Mouse (Mus musculus) megakaryocyte progenitor cell, adult 5-6 weeks (primary cell): ENCODE results near the gene Olfr1233. TPM values are rescaled to one million over a fixed set of nuclear protein-coding genes. Genes with fewer than 3 reads are reported as not detected.

ENCODE experiments used
- ATAC-seq: replicated peaks from 2 replicates; pipeline ENCODE4 v1.8.0; 2016; ENCODE audit warnings: mild to moderate bottlenecking, moderate TSS enrichment, inconsistent platforms; ENCODE audit not compliant: poor library complexity
- total RNA-seq, 2 experiments: library from RNA; stranded (forward) in 1 of 2; stranded (reverse) in 1 of 2; fragments of 157-497, 149-512 nt in 1 of 2; fragments of 200-1000 nt in 1 of 2; gene quantifications; 2 replicates each; pipeline versions ENCODE4 v1.2.3 to v1.2.4; 2015 to 2017

The Olfr1233 gene
- not detected in 2 replicates for total RNA-seq (2015)
- not detected in 2 replicates for total RNA-seq (2017)

GRCm38 (mm10) chr2:89342298-89342697 is at the start of gene Olfr1233:
TSS of gene Olfr1233 (minus strand) at chr2:89342398.
- no peak for ATAC-seq

GRCm38 (mm10) chr2:89364765-89365164 is 22.6 kb upstream of the Olfr1233 start, which contains the start of gene Olfr1234:
TSS of gene Olfr1234 (minus strand) at chr2:89364865.
- no peak for ATAC-seq

GRCm38 (mm10) chr2:89329575-89329974 is 12.6 kb downstream of the Olfr1233 start, which contains the start of gene Olfr1232:
TSS of gene Olfr1232 (minus strand) at chr2:89329675.
- ATAC-seq, result no peak

GRCm38 (mm10) chr2:89306974-89307373 is 35.2 kb downstream of the Olfr1233 start, which contains the start of gene Olfr1231:
TSS of gene Olfr1231 (minus strand) at chr2:89307074.
- ATAC-seq, result no peak

- no peak for ATAC-seq
Measured at GRCm38 (mm10) chr2:89297168-89297567, 45.0 kb downstream of the Olfr1233 start, which contains the start of gene Olfr1230. TSS of gene Olfr1230 (minus strand) at chr2:89297268.

GRCm38 (mm10) chr2:89287914-89288313 is 54.3 kb downstream of the Olfr1233 start, which contains the start of gene Olfr1229:
TSS of gene Olfr1229 (minus strand) at chr2:89288014.
- ATAC-seq, result no peak

Other genes starting within 250 kb of the Olfr1233 start
- not detected in 2 replicates for gene Olfr1220, start 235.6 kb downstream of the Olfr1233 start, total RNA-seq (2015)
- gene Olfr1220, start 235.6 kb downstream of the Olfr1233 start, total RNA-seq (2017), result not detected in 2 replicates
- gene Olfr1221, start 225.1 kb downstream of the Olfr1233 start, total RNA-seq (2015), result not detected in 2 replicates
- not detected in 2 replicates for gene Olfr1221, start 225.1 kb downstream of the Olfr1233 start, total RNA-seq (2017)
- gene Olfr1222, start 209.3 kb downstream of the Olfr1233 start, total RNA-seq (2015), result not detected in 2 replicates
- gene Olfr1222, start 209.3 kb downstream of the Olfr1233 start, total RNA-seq (2017), result not detected in 2 replicates
- not detected in 2 replicates for gene Olfr1223, start 190.8 kb downstream of the Olfr1233 start, total RNA-seq (2015)
- not detected in 2 replicates for gene Olfr1223, start 190.8 kb downstream of the Olfr1233 start, total RNA-seq (2017)
- gene Olfr1224-ps1, start 178.3 kb downstream of the Olfr1233 start, total RNA-seq (2015), result not detected in 2 replicates
- not detected in 2 replicates for gene Olfr1224-ps1, start 178.3 kb downstream of the Olfr1233 start, total RNA-seq (2017)
- not detected in 2 replicates for gene Olfr1225, start 167.7 kb downstream of the Olfr1233 start, total RNA-seq (2015)
- not detected in 2 replicates for gene Olfr1225, start 167.7 kb downstream of the Olfr1233 start, total RNA-seq (2017)
- not detected in 2 replicates for gene Olfr1226, start 142.3 kb downstream of the Olfr1233 start, total RNA-seq (2015)
- not detected in 2 replicates for gene Olfr1226, start 142.3 kb downstream of the Olfr1233 start, total RNA-seq (2017)
- gene Olfr1228, start 88.3 kb downstream of the Olfr1233 start, total RNA-seq (2015), result not detected in 2 replicates
- gene Olfr1228, start 88.3 kb downstream of the Olfr1233 start, total RNA-seq (2017), result not detected in 2 replicates
- not detected in 2 replicates for gene Olfr1229, start 54.4 kb downstream of the Olfr1233 start, total RNA-seq (2015)
- not detected in 2 replicates for gene Olfr1229, start 54.4 kb downstream of the Olfr1233 start, total RNA-seq (2017)
- gene Olfr1230, start 45.1 kb downstream of the Olfr1233 start, total RNA-seq (2015), result not detected in 2 replicates
- not detected in 2 replicates for gene Olfr1230, start 45.1 kb downstream of the Olfr1233 start, total RNA-seq (2017)
- gene Olfr1231, start 35.3 kb downstream of the Olfr1233 start, total RNA-seq (2015), result not detected in 2 replicates
- not detected in 2 replicates for gene Olfr1231, start 35.3 kb downstream of the Olfr1233 start, total RNA-seq (2017)
- not detected in 2 replicates for gene Olfr1232, start 12.7 kb downstream of the Olfr1233 start, total RNA-seq (2015)
- gene Olfr1232, start 12.7 kb downstream of the Olfr1233 start, total RNA-seq (2017), result not detected in 2 replicates
- not detected in 2 replicates for gene Olfr1234, start 22.5 kb upstream of the Olfr1233 start, total RNA-seq (2015)
- gene Olfr1234, start 22.5 kb upstream of the Olfr1233 start, total RNA-seq (2017), result not detected in 2 replicates
- not detected in 2 replicates for gene Olfr1238, start 67.3 kb upstream of the Olfr1233 start, total RNA-seq (2015)
- not detected in 2 replicates for gene Olfr1238, start 67.3 kb upstream of the Olfr1233 start, total RNA-seq (2017)
- gene Olfr1239, start 78.0 kb upstream of the Olfr1233 start, total RNA-seq (2015), result not detected in 2 replicates
- gene Olfr1239, start 78.0 kb upstream of the Olfr1233 start, total RNA-seq (2017), result not detected in 2 replicates
- not detected in 2 replicates for gene Olfr1240, start 100.6 kb upstream of the Olfr1233 start, total RNA-seq (2015)
- not detected in 2 replicates for gene Olfr1240, start 100.6 kb upstream of the Olfr1233 start, total RNA-seq (2017)
- gene Olfr1241, start 144.7 kb upstream of the Olfr1233 start, total RNA-seq (2015), result not detected in 2 replicates
- gene Olfr1241, start 144.7 kb upstream of the Olfr1233 start, total RNA-seq (2017), result not detected in 2 replicates
- gene Olfr1242, start 155.9 kb upstream of the Olfr1233 start, total RNA-seq (2015), result not detected in 2 replicates
- not detected in 2 replicates for gene Olfr1242, start 155.9 kb upstream of the Olfr1233 start, total RNA-seq (2017)
- not detected in 2 replicates for gene Olfr1243, start 189.1 kb upstream of the Olfr1233 start, total RNA-seq (2015)
- gene Olfr1243, start 189.1 kb upstream of the Olfr1233 start, total RNA-seq (2017), result not detected in 2 replicates
- gene Olfr1245, start 236.0 kb upstream of the Olfr1233 start, total RNA-seq (2015), result not detected in 2 replicates
- gene Olfr1245, start 236.0 kb upstream of the Olfr1233 start, total RNA-seq (2017), result not detected in 2 replicates